Mouse (Mus musculus) c-Kit-positive CD71-positive TER-119-negative erythroid progenitor cells, embryonic 14.5 days (primary cell): ENCODE data around the gene Reck.
A peak's percentile ranks its signal among the peaks of the same experiment; 100 is the strongest.

ENCODE experiments used
- DNase-seq: peaks from one replicate; pipeline ENCODE4 v3.0.0-alpha.2; 2013; ENCODE audit warnings: low read depth

The Reck gene

GRCm38 (mm10) chr4:43906443-43906842 lies 31.1 kb downstream of the Reck start:
- peak; percentile 61 for DNase-seq

DNA sequence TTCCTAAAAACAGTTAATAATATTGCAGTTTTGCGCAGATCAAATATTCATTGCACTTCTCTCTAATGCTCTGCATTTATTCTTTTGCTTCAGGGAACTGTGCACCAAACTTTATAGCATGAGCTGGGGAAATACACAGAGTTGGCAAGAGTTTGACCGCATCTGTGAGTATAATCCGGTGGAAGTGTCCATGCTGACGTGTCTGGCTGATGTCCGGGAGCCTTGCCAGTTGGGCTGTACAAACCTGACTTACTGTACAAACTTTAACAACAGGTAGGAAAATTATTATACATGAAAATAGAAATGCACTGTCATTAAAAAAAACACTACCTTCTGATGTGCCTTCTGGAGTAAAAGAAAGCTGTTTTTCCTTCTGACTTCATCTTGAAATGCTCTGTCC lies 42.9 kb downstream of the Reck start:
- DNase-seq: no peak

GRCm38 (mm10) chr4:43920602-43921001 lies 45.3 kb downstream of the Reck start:
- DNase-seq: peak; percentile 8

DNA sequence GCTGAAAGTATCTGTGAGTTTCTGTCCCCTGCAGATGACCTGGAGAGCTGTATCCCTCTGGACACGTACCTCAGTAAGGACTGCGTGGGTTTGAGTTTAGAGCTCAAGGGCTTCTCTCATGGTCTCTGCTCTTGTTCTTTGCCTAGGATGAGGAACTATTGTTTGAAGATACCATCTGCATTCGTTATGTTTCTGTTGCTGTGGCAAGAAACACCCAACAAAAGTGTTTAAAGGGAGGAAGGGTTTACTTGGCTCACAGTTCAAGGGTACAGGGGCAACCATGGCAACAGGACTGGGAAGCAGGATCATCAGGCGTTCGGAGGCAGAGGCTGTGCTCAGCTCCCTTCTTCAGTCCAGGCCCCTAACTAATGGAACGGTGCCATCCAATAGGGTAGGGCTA lies 49.8 kb downstream of the Reck start:
- DNase-seq: no peak

DNA sequence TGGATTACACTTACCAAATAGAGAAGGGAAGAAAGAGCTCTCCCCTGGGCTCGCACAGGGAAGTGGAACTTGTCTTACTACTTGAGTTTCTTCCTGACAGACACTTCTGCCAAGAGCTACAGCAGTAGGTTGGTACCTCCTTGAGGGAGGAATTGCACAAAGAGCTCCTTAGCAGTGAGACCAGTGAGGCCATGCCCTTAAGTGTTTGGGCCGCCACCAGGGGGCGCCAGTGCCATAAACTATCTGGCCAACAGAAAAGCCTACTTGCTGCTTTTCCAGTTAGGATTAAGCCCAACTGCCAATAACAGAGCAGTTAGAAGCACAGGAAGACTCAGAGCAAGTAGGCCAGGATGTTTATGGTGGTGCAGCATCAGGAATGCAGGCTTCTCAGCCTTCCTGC lies 50.4 kb downstream of the Reck start:
- peak; percentile 74 for DNase-seq

DNA sequence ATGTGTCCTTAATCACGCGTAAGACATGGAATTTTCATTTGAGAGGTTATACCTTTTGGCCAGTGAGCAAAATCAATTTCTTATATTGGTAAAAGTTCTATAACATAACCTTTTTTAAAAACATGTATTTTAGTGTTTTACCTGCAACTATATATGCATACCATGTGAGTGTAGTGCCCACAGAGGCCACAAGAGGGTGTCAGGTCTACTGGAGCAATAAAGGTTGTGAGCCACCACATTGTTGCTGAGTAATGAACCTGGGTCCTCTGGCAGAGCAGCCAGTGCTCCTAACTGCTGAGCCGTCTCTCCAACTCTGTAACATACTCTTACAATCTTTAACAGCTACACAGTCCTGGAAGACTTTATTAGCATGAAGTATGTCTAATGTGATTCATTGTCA lies 52.5 kb downstream of the Reck start:
- DNase-seq: peak; percentile 40

- no peak for DNase-seq
These were observed 56.5 kb downstream of the Reck start for GRCm38 (mm10) chr4:43931877-43932276.

DNA sequence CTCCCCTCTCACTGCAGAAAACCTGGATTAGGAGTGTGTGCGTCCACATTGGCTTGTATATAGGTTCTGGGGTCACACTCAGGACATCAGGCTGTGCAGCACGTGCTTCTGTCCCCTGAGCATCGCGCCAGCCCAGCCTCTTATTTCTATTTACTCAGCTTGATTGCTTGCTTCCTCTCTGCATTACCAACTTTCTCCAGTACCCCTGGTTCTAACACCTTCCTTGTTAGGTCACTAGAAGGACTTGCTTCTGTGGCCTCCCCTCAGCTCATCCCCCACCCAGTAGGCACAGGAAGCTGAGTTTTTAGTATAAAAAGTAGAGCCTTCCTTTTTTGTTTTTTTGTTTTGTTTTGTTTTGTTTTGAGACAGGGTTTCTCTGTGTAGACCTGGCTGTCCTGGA lies 60.9 kb downstream of the Reck start:
- no peak for DNase-seq

DNA sequence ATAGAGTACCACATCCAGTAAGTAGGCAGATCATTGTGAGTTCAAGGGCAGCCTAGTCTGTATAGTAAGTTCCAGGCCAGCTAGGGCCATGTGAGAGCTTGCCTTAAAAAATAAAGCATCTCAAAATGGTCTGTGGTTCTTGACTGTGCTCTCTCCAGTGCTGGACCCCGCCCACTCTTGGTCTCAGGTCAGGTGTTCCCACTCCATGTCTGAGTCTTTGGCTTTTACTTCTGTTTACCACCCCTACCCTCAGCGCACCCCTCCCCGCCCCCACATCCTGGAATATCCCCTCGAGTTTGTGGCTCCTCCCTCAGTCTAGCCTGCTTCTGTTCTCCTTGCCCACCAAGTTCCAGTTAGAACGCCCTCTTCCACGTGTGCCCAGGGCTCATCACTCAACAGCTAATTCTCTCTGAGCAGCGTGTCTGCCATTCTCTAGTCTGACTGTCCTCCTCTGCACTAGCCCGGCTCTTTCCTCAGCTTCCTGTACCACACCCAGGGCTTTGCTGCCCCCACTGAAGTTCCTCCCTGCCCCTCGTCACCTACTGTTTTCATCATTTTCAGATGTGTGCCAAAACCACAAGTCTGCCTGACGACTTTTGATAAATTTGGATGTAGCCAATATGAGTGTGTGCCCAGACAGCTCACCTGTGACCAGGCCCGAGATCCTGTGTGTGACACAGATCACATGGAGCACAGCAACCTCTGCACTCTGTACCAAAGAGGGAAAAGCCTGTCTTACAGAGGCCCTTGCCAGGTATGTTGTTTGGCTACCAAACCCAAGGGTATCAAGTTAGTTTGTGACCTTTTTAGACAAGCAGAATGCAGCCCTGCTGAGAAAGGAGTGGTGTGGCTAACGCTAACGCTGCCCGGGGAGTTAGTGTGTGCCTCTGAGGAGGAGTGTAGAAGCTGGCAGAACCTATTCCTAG lies 61.7 kb downstream of the Reck start:
- no peak for DNase-seq

GRCm38 (mm10) chr4:43941315-43941714 lies 66.0 kb downstream of the Reck start:
- DNase-seq: no peak

- DNase-seq: no peak
These were observed 67.1 kb downstream of the Reck start for GRCm38 (mm10) chr4:43942421-43942820.

DNA sequence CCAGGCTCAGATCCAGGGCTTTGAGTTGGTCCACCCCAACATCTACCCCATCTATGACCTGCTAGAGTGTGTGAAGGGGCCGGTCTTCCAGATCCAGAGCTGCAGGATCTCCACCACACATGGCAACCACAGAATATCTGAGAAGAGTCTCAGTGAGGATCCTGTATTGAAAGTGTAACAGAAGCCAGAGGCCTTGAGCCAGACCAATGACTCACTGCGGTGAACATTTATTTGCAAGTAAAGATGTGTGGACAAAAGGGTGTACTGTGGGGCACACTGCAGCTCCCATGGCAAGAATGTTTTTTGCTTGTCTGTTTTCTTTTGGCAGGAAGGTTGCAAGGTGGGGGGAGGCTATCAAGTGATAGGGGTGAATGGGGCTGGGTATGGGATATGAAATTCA lies 72.2 kb downstream of the Reck start:
- no peak for DNase-seq

GRCm38 (mm10) chr4:43957292-43957845 lies 82.0 kb downstream of the Reck start, which contains the start of gene Glipr2:
Gene Glipr2 (plus strand): TSS chr4:43957401.
- DNase-seq: peak; percentile 86

DNA sequence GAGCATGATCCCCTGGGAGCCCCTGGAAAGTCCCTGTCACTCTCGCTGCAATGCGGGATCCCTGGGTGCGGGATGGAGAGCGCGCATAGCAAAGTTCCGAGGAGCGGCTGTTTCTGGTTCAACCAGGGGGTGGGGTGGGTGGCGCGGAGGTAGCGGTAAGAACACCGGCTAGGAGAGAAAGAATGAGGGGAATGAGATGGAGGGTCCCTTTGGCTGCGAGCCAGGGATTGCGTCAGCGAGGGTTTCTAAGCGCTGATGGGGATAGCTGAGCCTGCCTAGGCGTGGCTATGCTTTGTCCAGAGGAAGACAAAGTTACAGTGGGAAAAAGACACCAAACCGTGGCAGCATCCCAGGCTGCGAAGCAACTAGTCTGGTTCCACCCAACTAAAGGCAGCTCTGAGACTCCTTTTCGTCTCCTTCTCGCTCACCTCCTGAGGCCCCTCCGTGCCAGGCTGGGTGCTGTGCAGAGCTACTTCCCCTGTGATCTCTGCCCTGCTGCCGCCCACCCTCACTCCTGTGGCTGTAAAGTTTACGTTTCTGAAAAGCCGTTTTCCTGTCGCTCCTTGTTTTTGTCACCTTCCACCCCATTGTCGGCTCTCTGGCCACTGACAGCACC lies 82.6 kb downstream of the Reck start:
- DNase-seq: no peak

DNA sequence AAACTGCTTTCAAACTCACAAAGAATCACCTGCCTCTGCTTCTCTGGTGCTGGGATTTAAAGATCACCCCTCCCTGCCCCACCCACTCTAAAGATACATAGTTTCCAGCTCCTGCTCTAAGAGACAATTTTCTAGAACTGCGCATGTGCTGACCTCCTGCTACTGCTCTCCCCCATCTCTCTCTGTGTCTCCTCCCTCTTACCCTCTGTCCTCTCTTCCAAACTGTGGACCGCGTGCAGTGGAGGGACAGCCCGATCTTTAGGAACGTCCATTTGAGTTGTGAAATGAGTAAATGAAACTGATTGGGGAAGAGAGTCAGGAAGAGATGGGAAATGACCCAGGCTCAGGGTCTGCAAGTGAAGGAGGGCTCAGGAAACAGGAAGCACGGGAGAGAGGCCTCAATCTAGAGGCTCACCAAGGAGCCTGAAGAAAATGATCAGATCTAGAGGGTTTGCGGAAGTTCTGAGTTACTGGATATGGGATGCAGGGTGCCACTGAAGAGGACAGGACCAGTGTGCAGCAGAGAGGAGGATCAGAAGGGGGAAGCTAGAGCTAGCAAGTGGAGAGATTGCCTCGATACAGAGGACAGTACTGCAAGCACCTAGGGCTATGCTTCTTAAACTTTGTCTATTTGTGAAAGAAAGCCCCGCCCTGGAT lies 84.3 kb downstream of the Reck start:
- DNase-seq: peak; percentile 48

- peak; percentile 70 for DNase-seq
These were observed 84.9 kb downstream of the Reck start for GRCm38 (mm10) chr4:43960207-43960606.

- peak; percentile 74 for DNase-seq
These were observed 89.0 kb downstream of the Reck start for GRCm38 (mm10) chr4:43964326-43964833.

- no peak for DNase-seq
These were observed 89.8 kb downstream of the Reck start for GRCm38 (mm10) chr4:43964951-43965684.

GRCm38 (mm10) chr4:43965856-43966535 lies 90.7 kb downstream of the Reck start:
- DNase-seq: no peak

- DNase-seq: no peak
These were observed 93.3 kb downstream of the Reck start for GRCm38 (mm10) chr4:43968650-43969049.

DNA sequence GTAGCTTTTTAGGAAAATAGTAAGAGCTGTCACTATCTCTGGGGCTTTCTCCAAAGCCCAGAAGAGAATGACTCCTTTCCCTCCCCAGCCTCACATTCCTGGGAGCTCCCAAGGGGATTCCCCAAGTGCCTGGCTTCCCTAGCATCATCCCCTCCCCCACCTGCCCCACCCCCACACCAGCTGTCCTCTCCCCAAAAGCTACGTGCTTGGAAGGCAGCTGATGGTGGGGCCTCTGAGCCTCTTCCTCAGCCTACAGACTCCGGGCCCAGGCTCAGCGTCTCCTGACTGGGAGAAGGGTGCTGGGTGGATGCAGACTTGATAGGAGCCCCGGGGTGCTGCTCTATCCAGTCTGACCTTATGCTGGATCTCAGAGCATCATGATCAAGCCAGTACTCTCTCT lies 94.0 kb downstream of the Reck start:
- no peak for DNase-seq
